Mouse (Mus musculus): ENCODE measurements at regions not wholly inside any gene's neighbourhood (a gene's known extent, or its start where the extent isn't known, plus 50 kb on each side); places are given as distances from the start of the nearest gene placed in this dataset.

GRCm38 (mm10) chr5:102261621-102262020 is 191.9 kb upstream of the Wdfy3 start:
- TF ChIP-seq POLR2A (IDR thresholded peaks at IDR 0.05; ENCODE audit: control insufficient read depth, low read depth, low read length) (no peak), CTCF (IDR thresholded peaks at IDR 0.05; ENCODE audit: control insufficient read depth, insufficient read depth, insufficient replicate concordance, low read depth, low read length) (no peak)

All from testis, adult 2 months (tissue).